Mouse (Mus musculus): ENCODE data around the gene Kcnj11. TPM values are rescaled to one million over a fixed set of nuclear protein-coding genes. Genes with fewer than 3 reads are reported as not detected.

Gene Kcnj11
- polyA plus RNA-seq (2012; rRNA removed), result 0.13 and 0.23 TPM in 2 replicates

DNA sequence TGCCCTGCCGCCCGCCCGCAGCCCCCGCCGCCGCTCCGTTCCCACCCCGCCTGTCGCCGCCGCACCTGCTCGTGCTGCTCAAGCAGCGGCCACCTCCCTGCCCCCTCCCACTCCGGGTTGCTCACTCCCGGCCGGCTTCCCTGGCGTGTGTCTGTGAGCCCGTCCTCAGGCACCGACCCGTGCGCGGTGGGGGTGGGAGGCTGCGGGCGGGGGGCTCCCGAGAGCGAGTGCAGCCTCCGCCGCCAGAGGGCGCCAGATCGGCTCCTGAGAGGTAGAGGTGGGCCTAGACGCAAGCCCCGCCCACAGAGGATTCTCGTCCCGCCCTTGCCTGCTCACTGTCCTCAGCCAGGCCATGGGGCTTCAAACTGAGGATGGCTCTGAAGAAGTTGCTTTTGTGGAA lies at the start of gene Kcnj11:
Gene Kcnj11, minus strand, starts transcription at position 202 of the 400 bp plus-strand sequence.
- peak; percentile 40 for DNase-seq (ENCODE audit: low spot score)

DNA sequence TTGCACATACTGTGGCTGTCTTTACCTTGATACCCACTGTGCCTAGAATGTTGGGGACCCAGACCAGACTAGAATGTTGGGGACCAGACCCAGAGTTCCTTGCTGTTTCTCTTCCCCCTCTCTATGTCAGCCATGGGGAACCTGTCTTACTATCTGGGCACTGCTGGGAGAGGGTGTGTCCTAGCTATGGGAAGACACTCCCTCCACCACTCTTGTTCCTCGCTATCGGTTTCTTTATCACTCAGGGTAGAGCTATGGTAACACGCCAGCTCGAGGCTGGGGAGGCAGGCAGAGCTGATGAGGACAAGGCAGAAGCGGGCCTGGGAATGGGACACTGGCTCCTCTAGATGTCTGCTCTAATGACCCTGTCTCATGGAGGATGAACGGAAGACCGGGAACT lies 46.9 kb upstream of the Kcnj11 start:
- DNase-seq (ENCODE audit: low spot score), result no peak

DNA sequence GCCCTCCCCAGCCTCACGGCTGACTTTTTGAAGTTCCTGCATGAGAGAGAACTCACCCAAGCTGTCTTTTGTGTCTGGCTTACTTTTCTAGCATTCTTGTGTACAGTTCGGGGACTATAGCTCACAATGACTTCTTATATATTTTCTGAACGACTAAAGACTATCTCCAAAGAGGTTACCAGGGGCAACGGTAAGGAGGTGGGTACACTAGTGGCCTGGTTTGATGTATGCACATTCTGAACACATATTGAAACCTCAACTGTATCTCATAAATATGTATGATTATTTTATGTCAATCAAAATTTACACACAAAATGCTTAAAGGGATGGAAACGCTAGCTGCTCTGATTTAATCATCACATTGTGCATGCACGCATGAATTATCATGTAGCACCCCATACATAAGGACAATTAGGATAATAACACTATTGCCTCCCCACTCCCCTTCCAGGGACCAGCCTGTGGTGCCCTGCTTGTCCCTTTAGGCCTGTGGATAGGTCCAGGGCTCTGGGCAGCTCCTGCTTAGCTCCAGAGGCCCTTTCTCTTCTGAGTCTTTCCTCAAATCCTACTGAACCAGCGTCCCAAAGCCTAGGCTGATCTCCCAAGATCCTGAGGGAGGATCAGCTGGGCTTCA lies 46.2 kb upstream of the Kcnj11 start:
- no peak for DNase-seq (ENCODE audit: low spot score)

- no peak for DNase-seq (ENCODE audit: low spot score)
These were observed 43.5 kb upstream of the Kcnj11 start for GRCm38 (mm10) chr7:46144061-46144460.

DNA sequence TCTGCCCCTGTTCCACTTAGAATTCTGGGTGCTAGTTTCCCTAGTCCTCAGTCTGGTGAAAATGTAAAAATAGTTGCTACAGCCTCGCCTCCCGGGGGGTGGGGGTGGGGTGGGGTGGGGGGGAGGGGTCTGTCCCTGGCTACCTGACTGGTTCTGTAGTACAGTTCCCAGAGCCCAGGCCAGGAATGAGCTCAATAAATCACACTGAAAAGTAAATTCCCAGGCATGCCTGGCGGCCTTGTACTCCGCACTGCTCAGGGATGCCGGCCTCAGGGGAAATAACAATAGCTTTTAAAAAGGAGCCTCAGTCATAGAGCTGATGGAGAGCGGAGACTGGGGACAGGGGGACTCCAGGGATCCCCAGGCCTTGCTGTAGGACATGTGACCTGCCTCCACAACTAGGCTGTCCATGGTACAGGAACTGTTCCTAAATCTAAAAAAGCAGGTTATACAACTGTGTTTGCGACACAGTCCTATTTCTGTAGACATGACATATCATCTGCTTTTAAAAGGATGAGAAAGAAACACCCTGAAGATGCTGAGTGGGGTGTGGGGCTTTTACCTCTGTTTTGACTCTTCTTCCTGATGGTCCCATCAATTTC lies 37.9 kb upstream of the Kcnj11 start:
- DNase-seq (ENCODE audit: low spot score), result no peak

GRCm38 (mm10) chr7:46133858-46134257 lies 33.3 kb upstream of the Kcnj11 start:
- DNase-seq (ENCODE audit: low spot score), result no peak

- DNase-seq (ENCODE audit: low spot score), result no peak
These were observed 31.7 kb upstream of the Kcnj11 start for GRCm38 (mm10) chr7:46132229-46132628.

DNA sequence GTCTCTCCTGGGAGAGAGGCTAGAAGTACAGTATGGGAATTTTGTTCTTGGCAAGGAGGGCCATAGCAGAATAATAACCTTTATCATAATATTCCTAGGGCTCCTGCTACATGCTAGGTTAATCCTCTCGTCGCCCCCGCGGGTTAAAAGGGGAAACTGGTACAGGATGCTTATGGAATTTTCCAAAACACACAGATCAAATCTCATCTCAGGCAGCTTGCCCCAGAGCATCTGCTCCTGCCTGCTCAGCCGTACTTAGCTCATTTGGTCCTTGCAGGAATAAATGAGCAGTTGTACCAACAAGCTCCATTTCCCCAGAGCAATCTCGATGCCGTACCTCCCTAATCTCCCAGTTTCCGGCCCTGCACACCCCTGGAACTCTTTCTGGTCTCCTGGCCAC lies 31.2 kb upstream of the Kcnj11 start:
- DNase-seq (ENCODE audit: low spot score), result no peak

DNA sequence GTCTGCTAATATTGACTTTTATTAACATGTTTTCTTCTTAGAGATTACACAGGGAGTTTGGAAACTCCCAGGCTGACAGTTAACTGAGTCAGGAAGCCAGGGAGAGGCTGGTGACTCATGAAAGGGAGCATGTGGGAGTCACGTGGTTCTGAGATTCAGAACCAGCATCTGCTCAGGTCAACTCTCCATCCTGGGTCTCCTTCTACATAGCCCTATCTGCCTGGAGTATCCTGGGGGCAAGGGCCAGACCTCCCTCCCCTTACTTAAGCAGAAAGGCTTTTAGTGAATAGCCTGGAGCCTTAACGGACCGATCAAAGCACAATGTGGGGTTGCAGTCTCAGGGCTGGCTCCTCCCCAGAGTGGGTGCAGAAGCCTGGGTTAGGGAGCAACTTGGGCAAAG lies 30.7 kb upstream of the Kcnj11 start:
- no peak for DNase-seq (ENCODE audit: low spot score)

DNA sequence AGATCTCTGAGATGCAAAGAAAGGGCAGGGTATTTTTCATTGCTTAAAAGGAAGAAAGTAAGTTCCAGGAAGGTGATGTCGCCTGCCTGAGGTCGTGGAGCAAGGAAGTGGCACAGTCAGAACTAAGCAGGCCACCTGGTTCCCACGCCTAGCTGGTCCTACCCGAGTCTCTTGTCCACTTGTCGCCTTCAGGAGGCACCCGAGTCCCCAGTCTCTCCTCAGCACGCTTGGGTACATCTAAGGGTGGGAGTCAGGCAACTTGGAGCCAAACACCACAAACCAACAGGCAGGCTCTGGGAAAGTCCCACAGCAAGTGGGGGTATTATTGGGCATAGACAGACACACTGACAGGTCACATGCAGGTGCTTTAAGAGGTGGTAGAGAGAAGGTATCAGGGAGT lies 30.2 kb upstream of the Kcnj11 start:
- DNase-seq (ENCODE audit: low spot score), result no peak

- no peak for DNase-seq (ENCODE audit: low spot score)
These were observed 29.1 kb upstream of the Kcnj11 start for GRCm38 (mm10) chr7:46129463-46130179.

DNA sequence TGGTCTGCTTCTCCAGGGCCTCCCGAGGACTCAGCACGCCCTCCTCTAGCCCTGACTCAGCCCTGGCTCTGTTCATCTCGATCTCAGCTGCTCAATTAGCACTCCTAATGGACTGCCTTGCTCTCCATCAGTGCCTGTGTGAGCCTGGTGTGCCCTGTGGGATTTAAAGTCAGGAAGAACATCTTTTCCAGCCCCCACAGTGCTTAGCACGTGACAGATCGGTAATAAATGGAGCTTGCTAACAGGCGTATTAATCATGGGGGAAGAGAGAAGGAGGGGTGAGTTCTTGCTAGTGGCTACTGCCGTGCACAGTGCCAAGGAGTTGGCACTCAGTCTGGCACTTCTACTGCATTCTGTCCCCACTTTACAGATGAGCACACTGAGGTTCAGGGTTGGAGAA lies 27.6 kb upstream of the Kcnj11 start:
- DNase-seq (ENCODE audit: low spot score), result no peak

DNA sequence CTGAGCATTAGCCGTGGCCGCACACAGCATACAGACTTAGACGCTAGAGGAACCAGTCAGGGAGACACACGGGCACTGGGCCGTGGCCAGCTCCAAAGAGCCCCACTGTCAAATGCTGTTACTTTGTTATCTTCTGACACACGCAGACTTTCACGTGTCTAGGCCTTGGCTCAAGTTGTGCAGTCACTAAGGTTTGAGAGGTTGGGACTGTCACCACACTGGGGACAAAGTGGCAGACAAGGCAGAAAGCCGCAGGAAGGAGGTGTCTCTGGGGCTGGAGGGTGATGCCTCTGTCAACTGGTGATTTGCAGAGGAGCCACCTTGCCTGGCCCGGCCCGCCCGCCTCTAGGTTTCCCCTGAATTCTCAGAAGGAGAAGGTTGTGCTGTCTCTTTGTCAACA lies 24.8 kb upstream of the Kcnj11 start:
- no peak for DNase-seq (ENCODE audit: low spot score)

DNA sequence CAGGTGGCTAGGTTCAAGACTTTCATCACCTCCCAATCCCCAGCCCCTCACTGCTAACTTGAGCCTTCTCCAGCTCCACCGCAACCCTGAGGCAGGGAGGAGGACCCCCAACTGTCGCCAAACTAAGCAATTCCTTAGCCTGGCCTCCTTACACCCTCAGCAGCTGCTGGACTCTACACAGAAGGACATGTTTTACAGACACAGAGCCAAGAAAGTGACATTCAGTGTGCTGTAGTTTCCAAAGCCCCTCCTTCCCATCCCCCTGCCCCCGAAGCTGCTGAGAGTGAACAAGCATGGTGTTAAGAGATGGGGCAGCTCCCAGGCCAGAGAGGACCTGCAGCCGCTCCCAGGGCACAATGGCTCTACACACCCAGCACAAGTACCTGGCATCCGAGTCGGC lies 23.9 kb upstream of the Kcnj11 start:
- no peak for DNase-seq (ENCODE audit: low spot score)

- no peak for DNase-seq (ENCODE audit: low spot score)
These were observed 22.4 kb upstream of the Kcnj11 start for GRCm38 (mm10) chr7:46122964-46123363.

DNA sequence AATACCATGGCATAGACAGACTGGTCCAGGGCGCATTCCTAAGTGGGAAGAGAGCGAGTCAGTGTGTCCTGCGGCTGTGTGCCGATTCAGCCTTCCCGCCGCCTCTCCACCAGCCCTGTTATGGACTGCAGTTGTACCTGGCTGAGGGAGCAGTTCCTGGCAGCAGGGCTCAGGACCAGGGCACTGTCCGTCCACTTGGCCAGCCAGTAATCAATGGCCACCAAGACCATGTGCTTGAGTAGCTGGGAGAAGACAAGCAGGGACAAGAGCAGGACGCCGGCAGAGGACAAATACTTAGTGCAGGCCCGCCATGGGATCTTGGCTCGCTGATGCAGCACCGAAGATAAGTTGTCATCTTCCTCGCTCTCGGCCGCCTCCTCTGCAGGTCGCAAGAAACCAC lies 16.5 kb upstream of the Kcnj11 start:
- DNase-seq (ENCODE audit: low spot score), result no peak

DNA sequence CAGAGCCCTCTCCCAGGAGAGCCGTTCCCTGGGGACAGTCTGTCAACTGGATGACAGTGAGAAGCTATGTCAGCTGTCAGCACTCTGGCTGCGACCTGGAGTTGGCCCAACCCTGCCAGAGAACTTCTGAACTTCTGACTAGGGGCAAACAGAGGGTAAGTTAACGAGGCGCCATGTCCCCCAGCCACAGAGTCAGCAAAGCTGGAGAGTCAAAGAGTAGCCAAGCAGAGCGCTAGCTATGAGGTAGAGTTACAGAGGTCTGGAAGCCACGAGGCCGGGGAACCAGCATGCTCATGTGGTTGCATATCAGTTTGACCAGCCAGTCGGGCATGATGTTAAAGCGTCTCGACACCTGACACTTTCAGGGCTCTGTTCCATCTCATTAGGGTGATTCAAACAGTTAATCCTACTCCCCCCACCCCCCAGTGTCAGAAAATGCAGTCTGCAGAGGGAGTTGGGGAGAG lies 15.6 kb upstream of the Kcnj11 start:
- no peak for DNase-seq (ENCODE audit: low spot score)

DNA sequence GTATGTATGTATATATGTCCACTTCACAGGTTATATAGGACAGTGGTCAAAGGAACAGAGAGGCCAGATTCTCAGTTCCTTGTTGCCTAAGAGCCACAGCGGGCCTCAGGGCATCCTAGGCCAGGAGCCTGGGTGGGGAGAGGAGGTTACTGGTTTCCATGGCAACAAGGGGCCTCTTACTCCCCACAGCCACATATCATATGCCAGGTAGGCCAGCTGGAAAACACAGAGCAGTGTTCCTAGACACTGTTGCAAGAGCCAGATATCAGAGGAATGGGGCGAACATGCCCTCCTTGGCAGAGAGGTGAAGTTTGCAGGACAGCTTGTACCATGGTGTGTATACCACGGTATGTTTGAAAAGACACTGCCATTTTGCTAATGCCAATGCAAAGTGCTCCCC lies 12.9 kb upstream of the Kcnj11 start:
- no peak for DNase-seq (ENCODE audit: low spot score)

GRCm38 (mm10) chr7:46111938-46112337 lies 11.4 kb upstream of the Kcnj11 start:
- DNase-seq (ENCODE audit: low spot score), result no peak

DNA sequence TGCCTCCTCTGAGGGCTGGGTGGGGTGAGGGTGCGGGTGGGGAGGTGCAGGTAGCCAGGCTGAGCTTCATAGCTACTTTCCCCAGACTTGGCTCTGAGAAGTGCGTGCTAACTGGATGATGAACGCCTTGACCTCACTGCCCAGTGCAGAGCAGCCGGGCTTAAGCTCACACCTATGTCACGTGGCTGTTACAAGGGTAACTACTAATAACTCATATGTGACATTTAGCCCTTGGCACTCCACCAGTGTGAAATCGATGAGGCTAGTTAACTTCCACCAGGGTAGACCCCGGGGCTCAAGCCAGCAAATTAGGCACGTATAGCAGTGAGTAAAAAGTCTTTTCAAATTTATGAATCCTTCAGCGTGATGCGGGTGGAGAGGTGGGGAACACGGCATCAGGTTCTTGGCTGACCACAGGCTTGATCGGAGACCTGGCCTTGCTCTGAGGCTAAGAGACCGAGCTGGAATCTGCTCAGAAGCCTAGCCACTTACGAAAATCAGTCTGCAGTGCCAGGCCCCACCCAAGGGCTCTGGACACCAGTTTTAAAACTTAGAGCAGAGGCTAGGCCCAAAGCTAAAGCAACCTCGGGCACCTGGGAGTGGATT lies 10.8 kb upstream of the Kcnj11 start:
- no peak for DNase-seq (ENCODE audit: low spot score)

DNA sequence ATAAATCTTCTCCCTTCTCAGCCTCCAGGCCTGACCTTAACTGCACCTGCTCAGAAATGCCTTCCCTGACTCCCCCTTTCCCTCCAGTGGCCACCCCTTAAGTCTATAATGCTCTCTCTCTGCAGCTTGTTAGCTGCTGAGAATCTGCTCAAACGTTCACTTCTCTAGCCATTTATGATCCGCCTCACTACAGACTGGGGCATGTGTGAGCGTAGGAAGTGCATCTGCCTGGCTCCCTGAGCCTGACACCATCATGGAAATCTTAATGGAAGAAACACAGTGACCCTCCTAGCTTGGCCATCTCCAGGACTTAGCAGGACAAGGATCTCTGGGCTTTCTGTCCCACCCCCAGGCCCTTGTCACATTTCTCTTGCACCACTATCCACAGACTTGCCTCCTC lies 9.5 kb upstream of the Kcnj11 start:
- DNase-seq (ENCODE audit: low spot score), result no peak

DNA sequence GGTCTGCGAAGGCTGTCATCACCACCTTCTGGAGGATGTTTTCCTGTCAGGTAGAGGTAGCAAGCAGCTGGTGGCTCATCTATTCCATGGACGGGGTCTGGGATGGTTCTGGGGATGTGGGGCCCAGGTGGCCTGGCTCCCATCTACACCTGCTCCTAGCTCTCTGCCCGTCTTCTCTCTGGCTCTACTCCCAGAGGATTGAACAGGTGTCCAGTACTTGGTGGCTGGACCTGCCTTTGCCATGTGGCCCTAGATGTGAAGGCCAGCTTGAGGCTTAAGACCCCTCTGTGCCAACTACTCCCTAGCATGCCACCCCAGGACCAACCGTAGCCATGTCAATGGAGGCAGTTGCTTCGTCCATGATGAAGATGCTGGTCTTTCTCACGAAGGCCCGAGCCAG lies 4.9 kb upstream of the Kcnj11 start:
- DNase-seq (ENCODE audit: low spot score), result no peak
